Mouse (Mus musculus) Patski (cell line): ENCODE measurements around the gene Ccr8. TPM values are rescaled to one million over a fixed set of nuclear protein-coding genes. Genes with fewer than 3 reads are reported as not detected.

ENCODE experiments used
- ATAC-seq: fragments of 100-300 bp; one replicate; pipeline ENCODE4 v1.8.0; 2021
- CTCF ChIA-PET: fragments of 350-600 bp; sonication (Branson Sonifier 250); formaldehyde crosslinking; loops from one replicate; lab custom pipeline; 2022; ENCODE audit warnings: inconsistent platforms; lab: Charles Lee
- POLR2A ChIA-PET: fragments of 350-600 bp; sonication (Branson Sonifier 250); formaldehyde crosslinking; loops from one replicate; lab custom pipeline; 2022; ENCODE audit warnings: antibody characterized with exemption, inconsistent platforms; lab: Charles Lee
- DNase-seq: peaks from one replicate; pipeline ENCODE4 v3.0.0-alpha.2; 2011; ENCODE audit warnings: low read depth, low spot score
- H3K27me3 ChIP-seq: fragments of 371-371 bp; one replicate; pipeline ENCODE4 v1.5.1; 2021
- CTCF ChIP-seq: fragments of 100-300 bp; IDR thresholded peaks from one replicate; pipeline ENCODE4 v1.5.1; 2021
- in situ Hi-C: fragments of 300-500 bp; cut with MboI; formaldehyde crosslinking; loops from 3 replicates; pipeline ENCODE4 v1.11.1; 2018; ENCODE audit warnings: low pct_unique_long_range_greater_than_20kb, mixed read lengths
- polyA plus RNA-seq: library from polyadenylated mRNA; unstranded; gene quantifications from one replicate; pipeline ENCODE4 v1.2.3, GENCODE M21; 2021

Gene Ccr8
- polyA plus RNA-seq, 1 experiment from 2014 or later = not detected

- no peak for TF ChIP-seq CTCF
- ATAC-seq = no peak
- peaks cover 6% of the 10 kb centered on the region for H3K27me3 ChIP-seq
- ChIA-PET CTCF (no interaction called here), POLR2A (interaction anchor here (0.5 kb wide), 1 partner anchor 1141 kb away, joined by 4 read pairs; no protein-coding TSS in a partner anchor)
- in situ Hi-C loops = loop anchor here (5.0 kb wide), 2 partner anchors 42 to 102 kb away; no protein-coding TSS in a partner anchor
- no peak for DNase-seq
These were observed 22.1 kb upstream of the Ccr8 start, which contains the start of gene Cx3cr1 for GRCm38 (mm10) chr9:120069779-120070178. Gene Cx3cr1 (minus strand): TSS chr9:120069879.

GRCm38 (mm10) chr9:120071251-120071650 lies 20.7 kb upstream of the Ccr8 start:
- ATAC-seq (no peak), DNase-seq (no peak)
- H3K27me3 ChIP-seq = peaks cover 6% of the 10 kb centered on the region
- TF ChIP-seq CTCF = no peak
- ChIA-PET CTCF (interaction anchor here (3.4 kb wide), 1 partner anchor 44 kb away, joined by 19 read pairs; no protein-coding TSS in a partner anchor), POLR2A (no interaction called here)
- in situ Hi-C loops = loop anchor here (5.0 kb wide), 2 partner anchors 44 to 104 kb away; no protein-coding TSS in a partner anchor

GRCm38 (mm10) chr9:120073169-120073568 lies 18.7 kb upstream of the Ccr8 start:
- peak; percentile 97 for TF ChIP-seq CTCF
- peak; percentile 39 for ATAC-seq
- in situ Hi-C loops = loop anchor here (5.0 kb wide), 2 partner anchors 46 to 106 kb away; no protein-coding TSS in a partner anchor
- ChIA-PET POLR2A (interaction anchor here (0.6 kb wide), 1 partner anchor 46 kb away, joined by 3 read pairs; no protein-coding TSS in a partner anchor), CTCF (interaction anchor here (0.8 to 3.4 kb wide), 13 partner anchors 8 to 111 kb away, joined by 3 to 19 read pairs (median 6); no protein-coding TSS in a partner anchor)
- H3K27me3 ChIP-seq = peaks cover 7% of the 10 kb centered on the region
- DNase-seq = peak; percentile 25

- in situ Hi-C loops = loop anchor here (5.0 kb wide), 2 partner anchors 47 to 107 kb away; no protein-coding TSS in a partner anchor
- ChIA-PET POLR2A (no interaction called here), CTCF (no interaction called here)
- DNase-seq (no peak), ATAC-seq (no peak)
- H3K27me3 ChIP-seq = peaks cover 16% of the 10 kb centered on the region
- TF ChIP-seq CTCF = no peak
These were observed 17.4 kb upstream of the Ccr8 start for GRCm38 (mm10) chr9:120074516-120074915.

- in situ Hi-C loops = no loop called here
- ChIA-PET POLR2A (no interaction called here), CTCF (no interaction called here)
- no peak for ATAC-seq
- TF ChIP-seq CTCF = no peak
- DNase-seq = no peak
- peaks cover 19% of the 10 kb centered on the region for H3K27me3 ChIP-seq
These were observed 13.7 kb upstream of the Ccr8 start for GRCm38 (mm10) chr9:120078241-120078640.

GRCm38 (mm10) chr9:120079901-120080300 lies 12.0 kb upstream of the Ccr8 start:
- no peak for ATAC-seq
- in situ Hi-C loops = no loop called here
- POLR2A ChIA-PET = no interaction called here
- TF ChIP-seq CTCF = no peak
- no peak for DNase-seq
- CTCF ChIA-PET = interaction anchor here (0.9 kb wide), 1 partner anchor 11 kb away, joined by 4 read pairs; no protein-coding TSS in a partner anchor
- peaks cover 15% of the 10 kb centered on the region for H3K27me3 ChIP-seq

GRCm38 (mm10) chr9:120080546-120081108 lies 11.3 kb upstream of the Ccr8 start:
- H3K27me3 ChIP-seq = peaks cover 18% of the 10 kb centered on the region
- POLR2A ChIA-PET = interaction anchor here (0.7 kb wide), 1 partner anchor 58 kb away, joined by 3 read pairs; no protein-coding TSS in a partner anchor
- no peak for ATAC-seq
- CTCF ChIA-PET = interaction anchor here (0.9 to 1.2 kb wide), 2 partner anchors 8 to 46 kb away, joined by 3 read pairs; no protein-coding TSS in a partner anchor
- no peak for DNase-seq
- no peak for TF ChIP-seq CTCF
- in situ Hi-C loops = no loop called here

GRCm38 (mm10) chr9:120081247-120081646 lies 10.7 kb upstream of the Ccr8 start:
- peaks cover 21% of the 10 kb centered on the region for H3K27me3 ChIP-seq
- ChIA-PET CTCF (interaction anchor here (0.9 to 1.2 kb wide), 2 partner anchors 8 to 47 kb away, joined by 3 read pairs; no protein-coding TSS in a partner anchor), POLR2A (no interaction called here)
- ATAC-seq = no peak
- no peak for DNase-seq
- TF ChIP-seq CTCF = peak; percentile 49
- in situ Hi-C loops = no loop called here

- no peak for ATAC-seq
- no peak for TF ChIP-seq CTCF
- CTCF ChIA-PET = interaction anchor here (0.8 to 1.2 kb wide), 3 partner anchors 9 to 47 kb away, joined by 3 to 4 read pairs (median 3); no protein-coding TSS in a partner anchor
- POLR2A ChIA-PET = no interaction called here
- DNase-seq = no peak
- in situ Hi-C loops = no loop called here
- H3K27me3 ChIP-seq = peaks cover 23% of the 10 kb centered on the region
These were observed 9.9 kb upstream of the Ccr8 start for GRCm38 (mm10) chr9:120081967-120082366.

- H3K27me3 ChIP-seq = peaks cover 23% of the 10 kb centered on the region
- in situ Hi-C loops = no loop called here
- no peak for DNase-seq
- POLR2A ChIA-PET = no interaction called here
- TF ChIP-seq CTCF = no peak
- CTCF ChIA-PET = interaction anchor here (0.8 kb wide), 1 partner anchor 16 kb away, joined by 4 read pairs; no protein-coding TSS in a partner anchor
- ATAC-seq = no peak
These were observed 9.2 kb upstream of the Ccr8 start for GRCm38 (mm10) chr9:120082691-120083090.
